Mouse (Mus musculus): Measurements from ENCODE around the gene Maml3.

GRCm38 (mm10) chr3:52046027-52046700 is 58.7 kb downstream of the Maml3 start:
- TF ChIP-seq EP300 (IDR thresholded peaks at IDR 0.05; ENCODE audit: low read depth) (no peak), CTCF (IDR thresholded peaks at IDR 0.05; ENCODE audit: low read depth) (no peak)
